Mouse (Mus musculus): ENCODE results near the gene Rcbtb2. TPM values are rescaled to one million over a fixed set of nuclear protein-coding genes. Genes with fewer than 3 reads are reported as not detected.

The Rcbtb2 gene
- total and polyA plus RNA-seq, 2 experiments from 2014 or later: 47.8 to 57.5 TPM

GRCm38 (mm10) chr14:73175814-73176213, 53.0 kb downstream of the Rcbtb2 start:
- H3K4me3 ChIP-seq (ENCODE audit: low read depth, low read length): no peak overlapping the region
- peaks cover 18% of the 10 kb centered on the region; the same call in 1 of the 2 replicates for H3K4me1 ChIP-seq (ENCODE audit: control insufficient read depth, insufficient read depth)
- ATAC-seq (ENCODE audit: insufficient read depth, low read depth): no peak
- no peak overlapping the region for H3K4me2 ChIP-seq (ENCODE audit: low read depth, low read length)
- no peak for DNase-seq (ENCODE audit: low spot score)
- peaks cover 29% of the 10 kb centered on the region for H3K36me3 ChIP-seq (replicated peaks; ENCODE audit: control insufficient read depth, insufficient read depth, low read length)
- H3K9me3 ChIP-seq (replicated peaks; ENCODE audit: control insufficient read depth, low read length): no peaks in the 10 kb centered on the region
- H3K9ac ChIP-seq (replicated peaks; ENCODE audit: low read depth, low read length): no peak overlapping the region
- no peaks in the 10 kb centered on the region for H3K27me3 ChIP-seq (ENCODE audit: control insufficient read depth, insufficient read depth, low read length)
- no peak overlapping the region for H3K27ac ChIP-seq (ENCODE audit: low read depth)
- no peak for TF ChIP-seq EP300 (IDR thresholded peaks at IDR 0.05; ENCODE audit: low read depth)
- TF ChIP-seq CTCF (IDR thresholded peaks at IDR 0.05; ENCODE audit: low read depth): no peak
- WGBS: 78% methylated on average over 6 of the region's 6 CpGs

- H3K36me3 ChIP-seq (replicated peaks; ENCODE audit: control insufficient read depth, insufficient read depth, low read length): peaks cover 29% of the 10 kb centered on the region
- 55% methylated on average over 5 of the region's 5 CpGs for WGBS
- no peak for DNase-seq (ENCODE audit: low spot score)
These were observed 53.4 kb downstream of the Rcbtb2 start for GRCm38 (mm10) chr14:73176266-73176665.

DNA sequence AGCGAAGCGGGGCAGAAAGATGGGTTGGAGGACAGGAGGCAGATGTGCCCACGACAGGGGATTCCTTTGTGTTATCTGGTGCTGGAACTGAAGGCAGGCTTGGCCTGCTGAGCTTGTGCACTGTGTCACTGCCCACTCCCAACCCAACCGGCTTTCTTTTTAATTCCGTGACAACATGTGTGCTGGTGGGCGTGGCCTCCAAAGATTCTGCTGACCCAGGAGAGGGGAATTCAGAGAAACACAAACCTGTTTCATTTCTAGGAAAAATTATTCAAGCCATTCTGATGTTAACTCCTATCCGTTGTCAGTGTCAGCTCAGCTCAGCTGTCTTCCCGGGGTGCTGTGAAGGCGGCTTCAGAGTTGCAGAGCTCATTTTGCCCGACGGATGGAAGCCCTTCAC, 55.1 kb downstream of the Rcbtb2 start:
- ATAC-seq (ENCODE audit: insufficient read depth, low read depth) (no peak), DNase-seq (ENCODE audit: low spot score) (no peak)
- TF ChIP-seq EP300 (IDR thresholded peaks at IDR 0.05; ENCODE audit: low read depth) (no peak), CTCF (IDR thresholded peaks at IDR 0.05; ENCODE audit: low read depth) (no peak)
- Histone ChIP-seq H3K9ac (replicated peaks; ENCODE audit: low read depth, low read length) (no peak overlapping the region), H3K27ac (ENCODE audit: low read depth) (no peak overlapping the region), H3K4me3 (ENCODE audit: low read depth, low read length) (no peak overlapping the region), H3K4me1 (ENCODE audit: control insufficient read depth, insufficient read depth) (peaks cover 22% of the 10 kb centered on the region; the same call in 1 of the 2 replicates), H3K27me3 (ENCODE audit: control insufficient read depth, insufficient read depth, low read length) (no peaks in the 10 kb centered on the region), H3K36me3 (replicated peaks; ENCODE audit: control insufficient read depth, insufficient read depth, low read length) (peaks cover 37% of the 10 kb centered on the region), H3K9me3 (replicated peaks; ENCODE audit: control insufficient read depth, low read length) (no peaks in the 10 kb centered on the region), H3K4me2 (ENCODE audit: low read depth, low read length) (no peak overlapping the region)
- 84% methylated on average over 11 of the region's 11 CpGs for WGBS

More at GRCm38 (mm10) chr14:73176266-73176665, 53.4 kb downstream of the Rcbtb2 start:
- Histone ChIP-seq H3K27ac (ENCODE audit: low read depth) (no peak overlapping the region), H3K4me3 (ENCODE audit: low read depth, low read length) (no peak overlapping the region), H3K4me2 (ENCODE audit: low read depth, low read length) (no peak overlapping the region), H3K9me3 (replicated peaks; ENCODE audit: control insufficient read depth, low read length) (no peaks in the 10 kb centered on the region), H3K9ac (replicated peaks; ENCODE audit: low read depth, low read length) (no peak overlapping the region), H3K4me1 (ENCODE audit: control insufficient read depth, insufficient read depth) (peaks cover 18% of the 10 kb centered on the region; the same call in 1 of the 2 replicates), H3K27me3 (ENCODE audit: control insufficient read depth, insufficient read depth, low read length) (no peaks in the 10 kb centered on the region)
- TF ChIP-seq CTCF (IDR thresholded peaks at IDR 0.05; ENCODE audit: low read depth) (no peak), EP300 (IDR thresholded peaks at IDR 0.05; ENCODE audit: low read depth) (no peak)
- ATAC-seq (ENCODE audit: insufficient read depth, low read depth): no peak

- Histone ChIP-seq H3K27me3 (ENCODE audit: control insufficient read depth, insufficient read depth, low read length) (no peaks in the 10 kb centered on the region), H3K9me3 (replicated peaks; ENCODE audit: control insufficient read depth, low read length) (no peaks in the 10 kb centered on the region), H3K27ac (ENCODE audit: low read depth) (peak overlapping the region; percentile 79), H3K9ac (replicated peaks; ENCODE audit: low read depth, low read length) (no peak overlapping the region), H3K36me3 (replicated peaks; ENCODE audit: control insufficient read depth, insufficient read depth, low read length) (peaks cover 40% of the 10 kb centered on the region), H3K4me1 (ENCODE audit: control insufficient read depth, insufficient read depth) (peaks cover 10% of the 10 kb centered on the region; the same call in 1 of the 2 replicates), H3K4me2 (ENCODE audit: low read depth, low read length) (no peak overlapping the region), H3K4me3 (ENCODE audit: low read depth, low read length) (no peak overlapping the region)
- 60% methylated on average over 4 of the region's 4 CpGs for WGBS
- peak; percentile 66 for DNase-seq (ENCODE audit: low spot score)
- no peak for TF ChIP-seq CTCF (IDR thresholded peaks at IDR 0.05; ENCODE audit: low read depth)
- TF ChIP-seq EP300 (IDR thresholded peaks at IDR 0.05; ENCODE audit: low read depth): peak; percentile 76
- peak; percentile 54 for ATAC-seq (ENCODE audit: insufficient read depth, low read depth)
These were observed 56.4 kb downstream of the Rcbtb2 start for GRCm38 (mm10) chr14:73179221-73179681.

DNA sequence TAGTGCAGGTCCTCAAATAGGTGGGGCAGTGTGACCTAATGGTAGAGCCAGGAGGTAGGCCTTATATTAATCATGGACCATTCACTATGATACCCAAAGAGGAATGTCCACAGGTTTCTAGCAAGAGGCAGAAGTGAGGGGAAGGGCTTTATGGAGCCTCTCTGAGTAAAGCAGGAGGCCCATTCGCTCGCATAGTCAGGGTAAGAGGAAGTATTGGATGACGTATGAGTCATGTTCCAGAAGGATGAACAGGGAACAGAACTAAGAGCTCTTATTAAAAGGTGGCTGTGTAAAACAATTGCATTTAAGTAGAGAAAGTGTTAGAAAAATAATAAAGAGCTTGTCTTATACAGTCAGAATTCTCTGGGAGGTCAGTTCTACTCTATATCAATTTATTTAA, 57.8 kb downstream of the Rcbtb2 start:
- H3K27ac ChIP-seq (ENCODE audit: low read depth): no peak overlapping the region
- H3K36me3 ChIP-seq (replicated peaks; ENCODE audit: control insufficient read depth, insufficient read depth, low read length): peaks cover 43% of the 10 kb centered on the region
- no peaks in the 10 kb centered on the region for H3K27me3 ChIP-seq (ENCODE audit: control insufficient read depth, insufficient read depth, low read length)

GRCm38 (mm10) chr14:73181144-73181543, 58.3 kb downstream of the Rcbtb2 start:
- no peak overlapping the region for H3K4me2 ChIP-seq (ENCODE audit: low read depth, low read length)
- no peak overlapping the region for H3K27ac ChIP-seq (ENCODE audit: low read depth)
- no peaks in the 10 kb centered on the region for H3K27me3 ChIP-seq (ENCODE audit: control insufficient read depth, insufficient read depth, low read length)
- 23% methylated on average over 2 of the region's 2 CpGs for WGBS
- no peak overlapping the region for H3K4me3 ChIP-seq (ENCODE audit: low read depth, low read length)
- 0 out of 2 replicates have a peak, but pooled peaks cover 5% of the 10 kb centered on the region for H3K4me1 ChIP-seq (ENCODE audit: control insufficient read depth, insufficient read depth)
- no peak overlapping the region for H3K9ac ChIP-seq (replicated peaks; ENCODE audit: low read depth, low read length)
- H3K9me3 ChIP-seq (replicated peaks; ENCODE audit: control insufficient read depth, low read length): peaks cover 6% of the 10 kb centered on the region; the same call in 1 of the 2 replicates
- ATAC-seq (ENCODE audit: insufficient read depth, low read depth) (peak; percentile 57; the same call in 1 of the 2 replicates), DNase-seq (ENCODE audit: low spot score) (peak; percentile 43)
- peaks cover 39% of the 10 kb centered on the region for H3K36me3 ChIP-seq (replicated peaks; ENCODE audit: control insufficient read depth, insufficient read depth, low read length)
- no peak for TF ChIP-seq EP300 (IDR thresholded peaks at IDR 0.05; ENCODE audit: low read depth)
- TF ChIP-seq CTCF (IDR thresholded peaks at IDR 0.05; ENCODE audit: low read depth): no peak

More for the DNA sequence above, 57.8 kb downstream of the Rcbtb2 start:
- WGBS: 53% methylated on average over 3 of the region's 3 CpGs
- 0 out of 2 replicates have a peak, but pooled peaks cover 5% of the 10 kb centered on the region for H3K4me1 ChIP-seq (ENCODE audit: control insufficient read depth, insufficient read depth)
- ATAC-seq (ENCODE audit: insufficient read depth, low read depth) (no peak), DNase-seq (ENCODE audit: low spot score) (no peak)
- H3K4me3 ChIP-seq (ENCODE audit: low read depth, low read length): no peak overlapping the region
- TF ChIP-seq EP300 (IDR thresholded peaks at IDR 0.05; ENCODE audit: low read depth) (no peak), CTCF (IDR thresholded peaks at IDR 0.05; ENCODE audit: low read depth) (no peak)
- H3K9me3 ChIP-seq (replicated peaks; ENCODE audit: control insufficient read depth, low read length): peaks cover 6% of the 10 kb centered on the region; the same call in 1 of the 2 replicates
- no peak overlapping the region for H3K9ac ChIP-seq (replicated peaks; ENCODE audit: low read depth, low read length)
- no peak overlapping the region for H3K4me2 ChIP-seq (ENCODE audit: low read depth, low read length)

All from heart, postnatal 0 days (tissue).